Mouse (Mus musculus) C2C12 (cell line): ENCODE data around the gene Teddm2.

Experiments
- CTCF ChIP-seq: IDR thresholded peaks from one replicate; pipeline ENCODE4 v1.5.1; 2011; ENCODE audit not compliant: control insufficient read depth, insufficient read depth, insufficient read length
- MAX ChIP-seq: IDR thresholded peaks from one replicate; pipeline ENCODE4 v1.6.1; 2011; ENCODE audit warnings: mild to moderate bottlenecking, control low read depth
- MYOD1 ChIP-seq: IDR thresholded peaks from one replicate; pipeline ENCODE4 v1.6.1; 2011; ENCODE audit warnings: low read depth; ENCODE audit not compliant: control insufficient read depth, insufficient read length

DNA sequence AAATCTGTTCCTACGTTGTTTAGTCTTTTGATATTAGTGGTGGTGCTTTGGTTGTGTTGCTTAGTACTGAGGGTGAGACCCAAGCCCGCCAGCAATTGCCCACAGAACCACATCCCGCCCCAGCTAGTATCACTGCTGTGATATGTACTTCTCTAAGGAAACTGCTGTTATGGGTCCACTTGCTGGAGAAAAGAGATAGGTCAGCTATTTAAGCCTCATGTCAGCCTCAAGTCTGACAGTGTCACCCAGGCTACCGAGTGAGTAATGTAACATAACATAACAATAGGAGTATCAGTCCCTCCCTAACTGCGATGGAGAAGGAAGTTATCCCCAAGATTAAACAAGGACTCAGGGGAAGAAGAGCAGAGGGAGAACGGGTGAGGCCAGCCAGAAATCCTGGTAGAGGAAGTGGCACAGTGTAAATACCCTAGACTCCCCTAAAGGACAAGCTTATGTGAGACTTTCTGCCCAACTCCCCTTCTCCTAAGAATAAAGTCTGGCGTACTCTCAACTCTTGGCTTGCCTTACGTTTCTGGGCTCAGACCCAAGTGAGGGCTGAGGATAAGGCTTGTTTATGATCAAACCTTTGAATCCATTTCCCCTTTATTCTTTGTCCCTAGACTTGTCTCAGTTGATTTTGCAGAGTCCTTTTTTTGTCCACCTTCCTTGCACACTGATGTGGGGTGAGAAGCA, 5.7 kb downstream of the Teddm2 start:
- TF ChIP-seq MYOD1: no peak
- no peak for TF ChIP-seq MAX
- TF ChIP-seq CTCF: no peak
